Mouse (Mus musculus): ENCODE measurements around the gene Gcfc2. TPM values are rescaled to one million over a fixed set of nuclear protein-coding genes. Genes with fewer than 3 reads are reported as not detected.
A peak's percentile ranks its signal among the peaks of the same experiment; 100 is the strongest.

Gene Gcfc2
- 6.5 and 6.7 TPM in 2 replicates for polyA plus RNA-seq (2015; fragmentation: Nextera tagmentation; extraction: Ambion mirVana)

GRCm38 (mm10) chr6:81923523-81924142 is at the start of gene Gcfc2:
Gene Gcfc2, plus strand, starts transcription at chr6:81923669.
- H3K9me3 ChIP-seq (ENCODE audit: control insufficient read depth, low read length): no peaks in the 10 kb centered on the region
- ATAC-seq: peak; percentile 97
- peak within 1 kb of the TSS; percentile 85 for H3K4me3 ChIP-seq (ENCODE audit: low read length)
- peaks cover 12% of the 10 kb centered on the region; the same call in 1 of the 2 replicates for H3K36me3 ChIP-seq (ENCODE audit: control insufficient read depth, insufficient read depth, low read length)
- WGBS: under 1% methylated on average over 52 of the region's 56 CpGs
- H3K9ac ChIP-seq (ENCODE audit: low read depth, low read length): peak within 1 kb of the TSS; percentile 97
- peak within 1 kb of the TSS; percentile 78 for H3K27ac ChIP-seq (ENCODE audit: low read depth, low read length)
- H3K27me3 ChIP-seq (replicated peaks; ENCODE audit: control insufficient read depth, insufficient read depth, low read length): no peaks in the 10 kb centered on the region
- H3K4me1 ChIP-seq (ENCODE audit: control insufficient read depth, insufficient read depth, low read depth, low read length): peaks cover 7% of the 10 kb centered on the region
- peak within 1 kb of the TSS; percentile 61 for H3K4me2 ChIP-seq (ENCODE audit: low read length)

- Histone ChIP-seq H3K4me1 (ENCODE audit: control insufficient read depth, insufficient read depth, low read depth, low read length) (no peaks in the 10 kb centered on the region), H3K9me3 (ENCODE audit: control insufficient read depth, low read length) (no peaks in the 10 kb centered on the region), H3K9ac (ENCODE audit: low read depth, low read length) (no peak overlapping the region), H3K36me3 (ENCODE audit: control insufficient read depth, insufficient read depth, low read length) (no peaks in the 10 kb centered on the region), H3K27me3 (replicated peaks; ENCODE audit: control insufficient read depth, insufficient read depth, low read length) (no peaks in the 10 kb centered on the region), H3K4me3 (ENCODE audit: low read length) (no peak overlapping the region), H3K4me2 (ENCODE audit: low read length) (no peak overlapping the region), H3K27ac (ENCODE audit: low read depth, low read length) (no peak overlapping the region)
- ATAC-seq: no peak
- 73% methylated on average over 3 of the region's 3 CpGs for whole genome bisulfite sequencing
Observed at GRCm38 (mm10) chr6:81895678-81896230, 27.7 kb upstream of the Gcfc2 start.

DNA sequence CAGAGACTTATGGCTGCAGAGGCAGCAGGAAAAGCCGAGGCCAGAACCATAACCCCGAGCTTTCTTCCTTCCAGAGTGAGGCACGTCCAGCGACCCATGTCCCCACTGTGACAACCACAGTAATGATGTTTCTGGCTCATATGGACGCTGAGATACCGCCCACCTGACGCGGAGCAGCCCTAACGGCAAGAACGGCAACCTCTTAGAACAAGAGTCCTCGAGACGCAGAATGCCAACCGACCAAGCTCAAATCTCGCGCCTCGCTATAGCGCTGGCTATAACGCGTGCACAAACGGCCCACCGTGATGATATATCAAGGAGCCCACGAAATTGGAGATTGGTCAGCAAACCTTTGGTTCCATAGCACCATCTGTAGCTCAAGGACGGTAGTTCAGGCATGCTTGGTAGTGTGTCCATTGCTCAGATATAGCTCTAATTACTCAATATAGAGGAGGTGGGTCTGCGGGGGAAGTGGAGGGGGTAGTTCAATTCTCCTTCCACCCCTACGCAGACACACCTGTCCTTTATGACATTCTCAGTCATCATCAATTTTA is 13.1 kb upstream of the Gcfc2 start:
- Histone ChIP-seq H3K27ac (ENCODE audit: low read depth, low read length) (no peak overlapping the region), H3K4me1 (ENCODE audit: control insufficient read depth, insufficient read depth, low read depth, low read length) (no peaks in the 10 kb centered on the region), H3K9me3 (ENCODE audit: control insufficient read depth, low read length) (no peaks in the 10 kb centered on the region), H3K9ac (ENCODE audit: low read depth, low read length) (no peak overlapping the region), H3K4me2 (ENCODE audit: low read length) (no peak overlapping the region), H3K36me3 (ENCODE audit: control insufficient read depth, insufficient read depth, low read length) (no peaks in the 10 kb centered on the region), H3K27me3 (replicated peaks; ENCODE audit: control insufficient read depth, insufficient read depth, low read length) (no peaks in the 10 kb centered on the region), H3K4me3 (ENCODE audit: low read length) (no peak overlapping the region)
- no peak for ATAC-seq
- 87% methylated on average over 25 of the region's 25 CpGs for WGBS

- Histone ChIP-seq H3K36me3 (ENCODE audit: control insufficient read depth, insufficient read depth, low read length) (no peaks in the 10 kb centered on the region), H3K4me1 (ENCODE audit: control insufficient read depth, insufficient read depth, low read depth, low read length) (no peaks in the 10 kb centered on the region), H3K9me3 (ENCODE audit: control insufficient read depth, low read length) (no peaks in the 10 kb centered on the region), H3K4me2 (ENCODE audit: low read length) (no peak overlapping the region), H3K27ac (ENCODE audit: low read depth, low read length) (no peak overlapping the region), H3K4me3 (ENCODE audit: low read length) (no peak overlapping the region), H3K9ac (ENCODE audit: low read depth, low read length) (no peak overlapping the region), H3K27me3 (replicated peaks; ENCODE audit: control insufficient read depth, insufficient read depth, low read length) (no peaks in the 10 kb centered on the region)
- WGBS: 85% methylated on average over 5 of the region's 5 CpGs
- no peak for ATAC-seq
Observed at GRCm38 (mm10) chr6:81911244-81911643, 12.2 kb upstream of the Gcfc2 start.

GRCm38 (mm10) chr6:81911713-81912112 is 11.8 kb upstream of the Gcfc2 start:
- no peak overlapping the region for H3K4me3 ChIP-seq (ENCODE audit: low read length)
- H3K27me3 ChIP-seq (replicated peaks; ENCODE audit: control insufficient read depth, insufficient read depth, low read length): no peaks in the 10 kb centered on the region
- H3K9me3 ChIP-seq (ENCODE audit: control insufficient read depth, low read length): no peaks in the 10 kb centered on the region
- H3K4me1 ChIP-seq (ENCODE audit: control insufficient read depth, insufficient read depth, low read depth, low read length): no peaks in the 10 kb centered on the region
- no peak overlapping the region for H3K9ac ChIP-seq (ENCODE audit: low read depth, low read length)
- H3K4me2 ChIP-seq (ENCODE audit: low read length): no peak overlapping the region
- H3K36me3 ChIP-seq (ENCODE audit: control insufficient read depth, insufficient read depth, low read length): no peaks in the 10 kb centered on the region
- WGBS: 81% methylated on average over 4 of the region's 4 CpGs
- ATAC-seq: no peak
- no peak overlapping the region for H3K27ac ChIP-seq (ENCODE audit: low read depth, low read length)

DNA sequence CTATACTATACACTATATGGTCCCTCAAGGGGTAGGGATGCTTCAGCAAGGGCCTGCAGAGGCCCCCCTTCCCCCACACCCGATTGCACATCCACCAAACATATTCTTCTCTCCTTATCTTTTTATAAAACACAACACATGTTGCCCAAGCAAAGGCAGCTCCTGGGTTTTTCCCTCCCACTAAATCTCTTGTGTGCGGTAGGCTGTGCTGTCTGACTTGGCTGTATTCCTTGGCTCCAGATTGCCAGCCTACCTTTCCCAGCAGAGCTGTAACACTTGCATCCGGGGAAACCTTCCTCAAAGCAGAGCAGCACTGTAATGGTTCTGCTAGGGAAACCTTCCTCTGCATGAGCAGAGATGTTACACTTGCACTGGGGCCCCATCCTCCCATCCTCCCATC is 11.3 kb upstream of the Gcfc2 start:
- WGBS: 75% methylated on average over 3 of the region's 3 CpGs
- Histone ChIP-seq H3K4me2 (ENCODE audit: low read length) (no peak overlapping the region), H3K27ac (ENCODE audit: low read depth, low read length) (no peak overlapping the region), H3K9ac (ENCODE audit: low read depth, low read length) (no peak overlapping the region), H3K27me3 (replicated peaks; ENCODE audit: control insufficient read depth, insufficient read depth, low read length) (no peaks in the 10 kb centered on the region), H3K4me1 (ENCODE audit: control insufficient read depth, insufficient read depth, low read depth, low read length) (no peaks in the 10 kb centered on the region), H3K9me3 (ENCODE audit: control insufficient read depth, low read length) (no peaks in the 10 kb centered on the region), H3K36me3 (ENCODE audit: control insufficient read depth, insufficient read depth, low read length) (no peaks in the 10 kb centered on the region), H3K4me3 (ENCODE audit: low read length) (no peak overlapping the region)
- ATAC-seq: no peak

GRCm38 (mm10) chr6:81924304-81924703 is 835 bp downstream of the Gcfc2 start:
- peaks cover 12% of the 10 kb centered on the region; the same call in 1 of the 2 replicates for H3K36me3 ChIP-seq (ENCODE audit: control insufficient read depth, insufficient read depth, low read length)
- ATAC-seq: no peak
- H3K9me3 ChIP-seq (ENCODE audit: control insufficient read depth, low read length): no peaks in the 10 kb centered on the region
- H3K9ac ChIP-seq (ENCODE audit: low read depth, low read length): peak overlapping the region; percentile 97
- WGBS: 15% methylated on average over 5 of the region's 5 CpGs
- H3K4me3 ChIP-seq (ENCODE audit: low read length): peak overlapping the region; percentile 85
- H3K4me2 ChIP-seq (ENCODE audit: low read length): peak overlapping the region; percentile 61
- H3K4me1 ChIP-seq (ENCODE audit: control insufficient read depth, insufficient read depth, low read depth, low read length): peaks cover 7% of the 10 kb centered on the region
- no peaks in the 10 kb centered on the region for H3K27me3 ChIP-seq (replicated peaks; ENCODE audit: control insufficient read depth, insufficient read depth, low read length)
- no peak overlapping the region for H3K27ac ChIP-seq (ENCODE audit: low read depth, low read length)

DNA sequence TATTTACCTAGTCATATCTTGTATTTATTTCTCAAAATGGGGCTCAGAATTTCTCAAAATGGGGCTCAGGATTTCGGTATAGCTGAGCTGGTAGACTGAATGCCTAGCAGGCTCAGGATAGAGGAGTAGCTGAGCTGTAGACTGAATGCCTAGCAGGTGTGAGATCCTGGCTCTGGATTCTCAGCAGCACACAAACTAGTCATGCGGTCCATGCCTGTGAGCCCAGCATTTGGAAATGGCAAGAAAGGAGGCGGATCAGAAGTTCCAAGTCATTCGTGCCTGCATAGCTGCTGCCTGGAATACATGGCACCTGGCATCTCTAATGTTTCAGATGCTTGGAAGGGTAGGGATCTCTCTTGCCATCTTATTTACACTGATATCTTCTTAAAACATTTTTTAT is 5.9 kb downstream of the Gcfc2 start:
- H3K27me3 ChIP-seq (replicated peaks; ENCODE audit: control insufficient read depth, insufficient read depth, low read length): no peaks in the 10 kb centered on the region
- WGBS: 90% methylated on average over 4 of the region's 4 CpGs
- no peak overlapping the region for H3K9ac ChIP-seq (ENCODE audit: low read depth, low read length)
- no peak for ATAC-seq
- peaks cover 38% of the 10 kb centered on the region for H3K36me3 ChIP-seq (ENCODE audit: control insufficient read depth, insufficient read depth, low read length)
- no peak overlapping the region for H3K27ac ChIP-seq (ENCODE audit: low read depth, low read length)
- no peaks in the 10 kb centered on the region for H3K9me3 ChIP-seq (ENCODE audit: control insufficient read depth, low read length)
- H3K4me3 ChIP-seq (ENCODE audit: low read length): no peak overlapping the region
- peaks cover 3% of the 10 kb centered on the region for H3K4me1 ChIP-seq (ENCODE audit: control insufficient read depth, insufficient read depth, low read depth, low read length)
- no peak overlapping the region for H3K4me2 ChIP-seq (ENCODE audit: low read length)

DNA sequence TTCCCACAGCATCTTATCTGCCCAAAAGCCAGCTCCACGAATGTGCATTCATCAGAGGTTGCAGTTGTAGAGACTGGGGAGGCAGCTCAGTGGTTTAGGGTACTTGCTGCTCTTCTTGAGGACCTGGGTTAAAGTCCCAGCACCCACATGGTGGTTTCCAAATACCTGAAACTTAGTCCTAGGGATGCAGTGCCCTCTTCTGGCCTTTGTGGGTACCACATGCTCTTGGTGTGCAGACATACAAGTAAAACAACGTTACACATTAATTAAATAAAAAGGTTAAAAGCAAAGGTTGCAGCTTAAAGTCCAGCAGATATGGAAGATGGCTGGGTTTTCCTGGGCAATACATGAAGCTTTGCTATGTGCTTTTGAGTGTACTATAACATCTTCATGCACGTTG is 9.8 kb downstream of the Gcfc2 start:
- WGBS: 95% methylated on average over 3 of the region's 3 CpGs
- no peak overlapping the region for H3K9ac ChIP-seq (ENCODE audit: low read depth, low read length)
- H3K9me3 ChIP-seq (ENCODE audit: control insufficient read depth, low read length): no peaks in the 10 kb centered on the region
- H3K27me3 ChIP-seq (replicated peaks; ENCODE audit: control insufficient read depth, insufficient read depth, low read length): no peaks in the 10 kb centered on the region
- H3K4me3 ChIP-seq (ENCODE audit: low read length): no peak overlapping the region
- no peak for ATAC-seq
- no peaks in the 10 kb centered on the region for H3K4me1 ChIP-seq (ENCODE audit: control insufficient read depth, insufficient read depth, low read depth, low read length)
- no peak overlapping the region for H3K27ac ChIP-seq (ENCODE audit: low read depth, low read length)
- H3K36me3 ChIP-seq (ENCODE audit: control insufficient read depth, insufficient read depth, low read length): peaks cover 40% of the 10 kb centered on the region
- no peak overlapping the region for H3K4me2 ChIP-seq (ENCODE audit: low read length)

Measured in hindbrain, embryonic 16.5 days (tissue).